Mouse (Mus musculus) layer of hippocampus, adult 8-10 months (tissue): ENCODE results near the gene Olfr71. TPM values are rescaled to one million over a fixed set of nuclear protein-coding genes. Genes with fewer than 3 reads are reported as not detected.

Experiments
- DNase-seq, 2 experiments: peaks; one replicate each; pipeline ENCODE4 v3.0.0; 2022; ENCODE audit warnings: low spot score in 2 of 2
- total RNA-seq, 4 experiments: library from RNA; stranded (reverse); gene quantifications; 2 replicates each; pipeline ENCODE4 v1.2.4; 2022

Gene Olfr71
- total RNA-seq, 4 experiments from 2014 or later, result not detected

GRCm38 (mm10) chr4:43656339-43657109 lies 53.5 kb downstream of the Olfr71 start, which contains the start of gene Hint2:
Gene Hint2 (minus strand): TSS chr4:43656466.
- peak; percentile 93 to 96 for DNase-seq

DNA sequence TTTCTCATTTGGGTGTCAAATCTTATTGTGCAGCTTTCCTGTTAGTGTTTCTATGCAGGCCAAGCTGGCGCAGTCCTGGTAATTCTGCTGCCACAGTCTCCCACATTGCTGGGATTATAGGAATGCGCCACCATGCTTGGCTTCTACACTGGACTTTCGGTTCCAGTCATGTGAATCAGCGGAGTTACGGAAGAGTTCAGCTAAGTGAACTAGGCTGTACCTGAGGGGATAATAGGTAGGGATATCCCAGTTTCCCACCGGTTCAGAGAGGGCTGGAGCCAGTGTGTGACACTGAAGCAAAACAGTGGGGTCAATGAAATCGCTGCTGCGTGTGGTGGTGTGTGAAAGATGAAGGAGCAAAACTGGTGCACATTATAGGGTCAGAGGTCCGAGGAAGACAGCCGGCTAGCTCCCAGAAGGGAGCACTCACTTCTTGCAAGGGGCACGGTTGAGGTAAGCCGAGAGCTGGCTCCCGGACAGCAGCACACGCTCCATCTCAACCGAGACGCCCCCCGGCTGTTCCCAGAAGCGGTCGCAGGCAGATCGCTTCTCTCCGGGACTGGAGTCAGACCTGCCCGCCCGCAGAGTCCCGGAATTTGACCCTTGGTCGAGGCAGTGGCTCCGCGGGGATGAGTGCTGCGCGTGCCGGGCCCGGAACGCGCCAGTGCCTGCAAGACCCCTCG lies 54.3 kb downstream of the Olfr71 start:
- DNase-seq, result no peak

Other genes with a start within 250 kb of the Olfr71 start
- not detected for gene Sit1, start 226.5 kb downstream of the Olfr71 start, total RNA-seq
- 10 to 100 TPM; 22.1 to 30.0 (median 27.6) TPM for gene Ccdc107, start 217.4 kb downstream of the Olfr71 start, total RNA-seq
- gene Arhgef39, start 210.6 kb downstream of the Olfr71 start, total RNA-seq, result 1 to 10 TPM in 1 of 4 experiments, not detected in 3; 1.0 TPM
- gene Car9, start 203.3 kb downstream of the Olfr71 start, total RNA-seq, result under 1 TPM in 1 of 4 experiments, not detected in 3; 0.65 TPM
- 1 to 10 TPM; 6.7 to 9.4 (median 9.0) TPM for gene Tpm2, start 186.5 kb downstream of the Olfr71 start, total RNA-seq
- gene Creb3, start 147.9 kb downstream of the Olfr71 start, total RNA-seq, result 10 to 100 TPM; 63.3 to 89.5 (median 69.0) TPM
- gene Tln1, start 147.6 kb downstream of the Olfr71 start, total RNA-seq, result 10 to 100 TPM; 39.3 to 62.9 (median 50.6) TPM
- gene Rgp1, start 131.5 kb downstream of the Olfr71 start, total RNA-seq, result 10 to 100 TPM; 46.2 to 69.0 (median 51.0) TPM
- 10 to 100 TPM; 58.7 to 64.7 (median 60.9) TPM for gene Gba2, start 131.4 kb downstream of the Olfr71 start, total RNA-seq
- not detected for gene Msmp, start 125.8 kb downstream of the Olfr71 start, total RNA-seq
- gene Npr2, start 78.3 kb downstream of the Olfr71 start, total RNA-seq, result 10 to 100 TPM; 54.6 to 68.4 (median 59.4) TPM
- 1 to 10 TPM; 1.5 to 2.7 (median 2.0) TPM for gene Spag8, start 56.7 kb downstream of the Olfr71 start, total RNA-seq
- 10 to 100 TPM; 25.3 to 39.2 (median 37.6) TPM for gene Hint2, start 53.8 kb downstream of the Olfr71 start, total RNA-seq
- 10 to 100 TPM; 66.0 to 71.0 (median 68.4) TPM for gene Tmem8b, start 41.3 kb downstream of the Olfr71 start, total RNA-seq
- 1 to 10 TPM in 3 of 4 experiments, under 1 TPM in 1; 0.84 to 1.5 (median 1.1) TPM for gene Fam221b, start 41.1 kb downstream of the Olfr71 start, total RNA-seq
- gene Olfr70, start 9.4 kb downstream of the Olfr71 start, total RNA-seq, result not detected
- gene Hrct1, start 16.9 kb upstream of the Olfr71 start, total RNA-seq, result 1 to 10 TPM in 2 of 4 experiments, under 1 TPM in 2; 0.53 to 1.3 (median 0.93) TPM
- 1 to 10 TPM in 2 of 4 experiments, under 1 TPM in 2; 0.50 to 1.2 (median 0.94) TPM for gene Spaar, start 19.8 kb upstream of the Olfr71 start, total RNA-seq
- not detected for gene Olfr159, start 60.8 kb upstream of the Olfr71 start, total RNA-seq
- not detected for gene Olfr156, start 113.6 kb upstream of the Olfr71 start, total RNA-seq
- not detected for gene Olfr157, start 129.9 kb upstream of the Olfr71 start, total RNA-seq
- not detected for gene Olfr155, start 141.3 kb upstream of the Olfr71 start, total RNA-seq
- gene Reck, start 165.3 kb upstream of the Olfr71 start, total RNA-seq, result 10 to 100 TPM in 1 of 4 experiments, 1 to 10 TPM in 3; 7.3 to 10.3 (median 7.8) TPM
- 1 to 10 TPM; 2.1 to 5.8 (median 4.5) TPM for gene Glipr2, start 247.1 kb upstream of the Olfr71 start, total RNA-seq